8 mouse cellular contexts compared by ENCODE assay signal in the genomic region with DNA sequence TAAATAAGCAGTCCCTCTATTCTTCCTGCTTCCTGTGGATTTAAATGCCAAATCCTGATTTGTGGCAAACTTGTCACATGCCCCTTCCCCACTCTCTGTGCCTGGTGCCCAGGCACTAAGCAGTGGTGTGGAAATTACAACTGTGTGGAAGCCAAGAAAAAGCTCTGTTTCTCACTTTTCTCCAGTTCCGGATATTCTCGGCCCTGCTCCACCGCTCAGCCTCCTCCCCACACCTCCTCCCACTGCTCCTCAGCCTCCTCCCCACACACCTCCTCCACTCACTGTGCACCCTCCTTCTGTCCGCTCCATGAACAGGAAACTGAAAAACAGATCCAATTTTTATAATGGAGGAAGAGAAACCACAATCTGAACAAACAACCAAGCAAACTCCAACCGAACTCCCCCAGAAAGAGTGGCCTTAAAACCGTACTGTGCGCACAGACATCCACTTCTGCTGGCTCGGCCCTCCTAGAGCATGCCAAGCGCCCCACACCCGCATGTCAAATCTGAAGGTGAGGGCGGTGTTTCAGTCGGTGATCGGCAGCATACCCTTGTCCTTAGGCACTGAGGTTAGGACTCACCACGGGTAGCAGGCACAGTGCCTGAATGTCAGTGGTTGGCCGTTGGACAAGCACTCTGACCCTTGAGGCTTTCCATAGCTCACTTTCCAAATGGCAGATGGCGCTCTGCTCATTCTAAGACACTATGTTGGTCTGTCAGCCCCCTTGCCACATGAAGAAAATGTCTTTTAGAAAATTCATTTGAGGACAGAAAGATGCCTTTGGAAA.
DNase-seq lines count a peak whose midpoint lies in the region; TF ChIP-seq lines count a peak whose summit lies in the region.
"Had no signal": no experiment of that assay in that cellular context is flagged by ENCODE, and none has a peak within 500 bp of the region (broad histone marks: within the 10 kb centered on the region; RNA-seq: fewer than 3 reads in every experiment).

No protein-coding gene starts in this region.

- peak; percentile 86 for DNase-seq in right cerebral cortex, adult 18-20 months
- DNase-seq in right cerebral cortex, postnatal 4 days = no peak
- DNase-seq in cerebellum, postnatal 36 days = peak; percentile 53 to 69
- DNase-seq in layer of hippocampus, adult 9-11 months = peak; percentile 87
- DNase-seq in urinary bladder, postnatal 25 days (ENCODE audit: low spot score) = no peak
- DNase-seq in adrenal gland, adult (ENCODE audit: inconsistent age in 2 of 2, low spot score in 1 of 2) = no peak
- no peak for DNase-seq in lung, adult 2 months

- TF ChIP-seq POLR2A in lung, adult 2 months (IDR thresholded peaks at IDR 0.05; ENCODE audit: borderline replicate concordance, extremely low read depth, low read depth, low read length) = no peak

- 68% methylated on average over 16 of the region's 16 CpGs for WGBS in lung, adult 2 months

- no peak overlapping the region for H3K4me3 ChIP-seq in lung, adult 2 months (replicated peaks; ENCODE audit: extremely low read depth, low read depth, low read length)
- H3K4me3 ChIP-seq: neural tube, embryonic 13.5 days had no signal

- H3K4me1 ChIP-seq in lung, adult 2 months (ENCODE audit: control insufficient read depth, insufficient read depth, low read length) = no peaks in the 10 kb centered on the region

- no peak for TF ChIP-seq CTCF in lung, adult 2 months (IDR thresholded peaks at IDR 0.05; ENCODE audit: insufficient read depth, low read length)

Comparison
In these comparisons a context has a peak if more than half of its experiments do, and no peak if none do; other contexts are left out.
1. DNase-seq: peak in right cerebral cortex, adult 18-20 months (single experiment), cerebellum, postnatal 36 days (2 of 2) and layer of hippocampus, adult 9-11 months (single experiment); none in right cerebral cortex, postnatal 4 days (single experiment), urinary bladder, postnatal 25 days (single experiment), adrenal gland, adult (0 of 2) and lung, adult 2 months (single experiment).